Mouse (Mus musculus) left cerebral cortex, postnatal 10 days (tissue): ENCODE results near the gene Enthd1. TPM values are rescaled to one million over a fixed set of nuclear protein-coding genes. Genes with fewer than 3 reads are reported as not detected.

ENCODE experiments used
- DNase-seq, 2 experiments: peaks; one replicate each; pipeline ENCODE4 v3.0.0; 2021 to 2022; ENCODE audit warnings: low spot score in 2 of 2, mixed read lengths in 1 of 2; ENCODE audit errors: extremely low spot score in 1 of 2
- intact Hi-C: fragments of 180-260 bp; cut with DNase I; formaldehyde crosslinking; loops from one replicate; pipeline ENCODE4 v1.15.1; 2025
- total RNA-seq, 2 experiments: library from RNA; stranded (reverse); gene quantifications; 2 replicates each; pipeline ENCODE4 v1.2.3; 2021

The Enthd1 gene
- total RNA-seq, 2 experiments from 2014 or later = 0.21 to 0.26 TPM

DNA sequence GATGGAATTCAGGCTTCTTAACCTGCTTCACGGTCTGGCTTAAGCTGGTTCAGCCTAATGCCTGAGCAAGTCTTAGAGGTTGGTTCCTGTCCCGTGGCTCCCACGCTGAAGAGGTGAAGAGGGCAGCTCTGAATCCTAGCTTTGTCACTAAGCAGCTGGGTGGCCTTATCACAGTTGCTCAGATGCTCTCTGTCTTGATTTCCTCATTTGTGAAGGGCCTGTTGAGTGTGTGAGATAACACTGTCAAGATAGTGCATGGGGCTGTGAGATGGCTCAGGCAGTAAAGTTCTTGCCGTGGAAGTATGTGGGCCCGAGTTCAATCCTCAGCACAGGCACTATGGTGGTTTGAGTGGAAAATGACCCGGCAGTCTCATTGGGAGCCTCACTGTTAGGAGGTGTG is 124.8 kb downstream of the Enthd1 start:
- intact Hi-C loops = no loop called here

DNA sequence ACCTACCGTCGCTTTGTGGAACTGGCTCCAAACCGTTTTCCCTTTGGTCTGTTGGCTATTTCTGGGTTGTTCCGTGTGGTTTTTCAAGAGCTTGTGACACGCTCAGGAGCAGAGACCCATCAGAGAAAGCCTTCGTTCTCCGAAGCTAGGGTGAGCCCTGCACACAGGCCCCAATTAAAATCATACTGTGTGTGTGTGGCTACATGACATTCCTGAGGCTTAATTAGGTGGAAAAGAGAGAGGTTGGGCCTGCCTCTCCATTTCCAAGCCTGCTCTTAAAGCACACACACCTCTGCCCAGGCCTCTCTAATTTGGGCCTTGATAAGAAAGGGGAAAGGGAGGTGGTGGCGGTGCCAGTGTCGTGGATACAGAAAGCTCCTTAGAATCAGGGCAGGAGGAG is 126.5 kb downstream of the Enthd1 start:
- DNase-seq = no peak
- intact Hi-C loops = no loop called here

More for the DNA sequence above, 124.8 kb downstream of the Enthd1 start:
- DNase-seq = no peak

DNA sequence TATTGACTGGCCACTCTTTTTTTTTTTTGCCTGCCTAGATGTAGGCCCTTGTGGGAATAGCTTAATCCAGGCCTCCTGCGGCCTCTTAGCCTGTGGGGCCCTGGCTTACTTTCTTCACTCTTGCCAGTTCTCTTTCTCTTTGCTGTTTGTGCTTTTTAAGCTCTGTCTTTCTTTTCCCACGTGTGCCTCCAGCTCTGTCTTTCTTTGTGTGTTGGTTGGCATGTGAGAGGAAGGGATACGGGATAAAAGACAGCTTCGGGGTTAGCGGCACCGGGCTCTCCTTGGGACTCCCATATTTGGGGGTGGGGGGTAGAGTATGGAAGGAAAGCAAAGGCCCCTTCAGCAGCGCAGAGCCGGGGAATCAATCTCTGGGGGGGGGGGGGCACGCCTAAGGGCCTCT is 127.0 kb downstream of the Enthd1 start:
- DNase-seq = no peak
- intact Hi-C loops = no loop called here

DNA sequence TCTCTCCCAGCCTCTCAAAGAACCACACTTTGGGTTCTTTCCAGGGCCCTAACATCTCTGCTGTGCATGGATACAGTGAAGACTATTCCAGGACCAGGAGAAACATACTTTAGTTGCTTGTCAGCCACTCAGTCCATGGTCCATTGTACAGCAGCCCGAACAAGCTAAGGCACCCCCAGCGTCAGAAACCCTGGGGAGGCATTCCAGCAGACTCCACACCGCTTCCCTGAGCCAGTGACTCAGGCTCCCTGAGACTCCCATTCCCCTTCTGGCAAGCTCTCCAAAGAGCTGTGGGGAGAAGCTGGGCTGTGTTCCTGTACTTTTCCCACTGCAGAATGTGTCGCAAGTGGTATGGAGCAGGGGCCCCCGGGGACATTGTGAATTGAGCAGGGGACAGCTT is 128.0 kb downstream of the Enthd1 start:
- intact Hi-C loops = no loop called here
- no peak for DNase-seq

DNA sequence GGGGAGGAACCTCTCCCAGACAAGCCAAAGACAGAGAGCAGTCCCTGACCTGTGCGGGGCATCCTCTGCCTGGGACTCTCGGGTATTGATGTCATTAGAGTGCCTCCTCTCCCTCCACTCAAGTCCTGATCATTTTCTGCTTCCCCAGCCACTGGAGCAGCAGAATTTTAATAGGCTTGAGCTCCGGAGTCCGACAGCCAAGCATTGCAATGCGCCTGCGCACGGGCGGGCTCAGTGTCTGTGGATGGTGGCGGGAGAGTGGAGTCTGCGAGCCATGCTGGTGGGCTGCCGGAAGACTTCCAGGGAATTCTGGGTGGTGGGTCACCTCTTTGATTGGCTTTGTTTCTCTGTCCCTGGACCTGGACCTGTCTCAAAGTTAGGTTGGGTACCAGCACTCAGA is 134.6 kb downstream of the Enthd1 start:
- DNase-seq = peak in 1 of 2 experiments; percentile 42
- intact Hi-C loops = no loop called here

DNA sequence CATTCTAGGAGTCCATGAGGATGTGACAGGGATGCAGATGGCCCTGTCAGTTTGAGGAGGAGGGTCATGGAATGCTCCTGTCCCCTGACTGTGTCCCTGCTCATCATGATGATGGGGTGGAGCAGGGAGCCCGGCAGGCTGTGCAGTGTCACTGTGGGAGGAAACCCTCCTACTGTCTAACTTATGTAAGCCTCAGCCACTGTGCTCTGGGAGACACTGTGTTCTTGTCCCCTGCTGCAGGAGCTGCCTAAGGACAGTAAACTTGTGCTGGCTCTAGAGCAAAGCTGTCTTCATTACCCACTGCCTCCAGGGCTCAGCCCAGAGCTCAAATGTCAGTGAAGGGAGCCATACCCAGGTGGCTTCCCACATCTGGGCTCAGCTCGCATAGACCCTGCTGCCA is 146.8 kb downstream of the Enthd1 start:
- DNase-seq = no peak
- intact Hi-C loops = no loop called here

DNA sequence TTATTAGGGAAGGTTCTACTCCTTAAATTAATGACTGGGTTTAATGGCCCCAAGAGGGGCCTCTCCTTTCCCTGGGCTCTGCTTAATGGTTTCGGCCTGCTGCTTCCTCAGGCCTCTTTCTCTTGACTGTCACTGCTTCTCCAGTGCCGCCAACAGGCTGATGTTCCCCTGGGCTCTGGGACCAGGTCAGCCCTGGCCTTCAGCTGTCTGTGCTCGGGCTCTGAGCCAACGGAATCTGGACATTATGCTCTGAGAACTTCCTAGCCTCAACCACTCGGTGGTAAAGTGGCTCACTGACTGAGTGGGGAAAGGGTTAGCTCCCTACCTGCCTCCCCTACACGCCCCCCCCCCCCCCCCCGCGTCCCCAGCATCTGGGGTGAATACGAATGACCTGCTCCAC is 147.9 kb downstream of the Enthd1 start:
- DNase-seq = no peak
- intact Hi-C loops = no loop called here

DNA sequence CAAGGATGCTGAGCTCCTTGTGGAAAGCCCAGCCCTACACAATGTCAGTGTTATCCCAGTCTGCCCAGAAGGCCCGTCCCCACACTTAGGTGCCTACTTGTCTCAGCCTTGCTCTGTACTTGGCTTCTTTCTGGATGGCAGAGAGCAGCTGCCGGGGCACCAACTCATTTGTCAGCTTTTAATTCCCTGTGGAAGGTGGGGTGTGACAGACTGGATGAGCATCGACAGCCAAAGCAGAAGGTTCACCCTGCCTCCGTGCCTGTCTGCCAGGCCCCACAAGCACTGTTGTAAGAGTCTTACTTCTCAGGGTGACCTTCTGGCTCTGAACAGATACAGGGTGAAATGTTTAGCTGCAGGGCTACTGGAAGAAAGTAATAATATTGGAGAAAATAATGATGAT is 149.8 kb downstream of the Enthd1 start:
- intact Hi-C loops = no loop called here
- DNase-seq = no peak

DNA sequence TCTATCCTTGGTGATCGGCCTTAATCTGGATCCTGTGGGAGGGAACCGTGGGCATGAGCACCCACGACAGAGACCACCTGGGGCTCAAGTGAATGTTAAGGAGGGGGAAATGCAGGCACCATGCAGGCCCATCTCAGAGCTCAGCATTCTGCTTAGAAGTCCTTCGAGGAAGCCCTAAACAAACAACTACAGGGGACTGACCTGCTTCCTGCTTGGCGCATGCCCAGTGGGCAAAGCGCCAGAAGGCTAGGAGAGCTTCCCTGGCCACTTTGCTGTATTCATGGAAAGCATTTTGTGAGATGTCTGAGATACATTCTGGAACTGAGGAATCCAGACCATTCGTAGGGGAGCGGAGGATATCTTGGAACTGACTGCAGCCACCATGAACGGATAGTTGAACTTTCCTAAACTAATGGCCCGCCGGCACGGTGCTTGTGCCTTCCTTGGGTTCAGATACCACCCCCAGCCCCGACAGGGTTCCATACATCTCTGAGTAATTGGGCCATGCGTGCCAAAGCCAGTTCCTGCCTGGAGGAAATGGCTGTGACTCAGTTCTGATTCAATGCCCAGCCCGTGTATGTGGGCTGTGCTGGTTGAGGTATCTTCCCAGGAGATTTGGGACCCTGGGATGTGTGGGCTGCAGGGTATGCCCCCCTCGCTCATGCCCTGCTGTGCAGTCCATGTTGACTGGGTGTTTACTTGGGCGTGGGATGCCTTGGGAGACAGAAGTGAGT is 150.8 kb downstream of the Enthd1 start:
- intact Hi-C loops = no loop called here
- DNase-seq = peak in 1 of 2 experiments; percentile 57

DNA sequence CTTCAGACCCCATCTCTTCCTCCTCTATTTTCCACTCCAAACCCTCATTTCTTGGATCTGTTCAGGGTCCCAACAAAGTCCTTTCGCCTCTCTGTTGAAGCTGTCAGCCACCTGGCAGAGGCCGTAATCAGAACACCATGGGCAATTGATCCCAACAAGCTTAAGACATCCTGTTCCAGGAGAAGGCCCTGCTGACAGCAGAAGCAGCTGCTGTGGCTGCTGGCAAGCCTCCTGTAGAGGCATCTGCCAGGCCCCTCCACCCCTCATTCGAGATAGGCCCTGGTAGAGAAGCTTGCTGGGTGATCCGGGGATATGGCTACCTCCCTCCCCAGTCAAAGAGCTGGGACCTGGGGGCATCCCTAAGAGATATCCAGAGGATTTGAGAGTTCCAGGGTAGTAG is 151.9 kb downstream of the Enthd1 start:
- intact Hi-C loops = no loop called here

DNA sequence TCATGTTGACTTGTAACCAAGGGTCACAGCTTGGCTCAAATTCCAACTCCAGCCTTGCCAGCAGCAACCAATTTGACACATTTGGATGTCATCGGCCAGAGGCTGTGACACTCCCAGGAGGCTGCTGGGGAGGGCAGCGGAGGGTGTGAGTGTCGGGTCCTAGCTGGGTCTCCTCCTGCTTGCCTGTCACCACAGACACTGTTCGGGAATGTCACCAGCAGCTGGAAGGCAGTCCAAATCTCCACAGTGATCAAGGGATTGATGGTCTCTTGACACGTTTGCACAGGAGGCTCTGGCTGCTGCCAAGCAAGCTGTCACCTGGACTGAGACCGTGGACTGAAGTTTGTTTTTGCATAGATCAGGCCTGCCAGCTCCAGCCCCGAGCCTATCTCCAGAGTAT is 154.3 kb downstream of the Enthd1 start:
- no peak for DNase-seq
- intact Hi-C loops = no loop called here

More for the DNA sequence above, 151.9 kb downstream of the Enthd1 start:
- no peak for DNase-seq

DNA sequence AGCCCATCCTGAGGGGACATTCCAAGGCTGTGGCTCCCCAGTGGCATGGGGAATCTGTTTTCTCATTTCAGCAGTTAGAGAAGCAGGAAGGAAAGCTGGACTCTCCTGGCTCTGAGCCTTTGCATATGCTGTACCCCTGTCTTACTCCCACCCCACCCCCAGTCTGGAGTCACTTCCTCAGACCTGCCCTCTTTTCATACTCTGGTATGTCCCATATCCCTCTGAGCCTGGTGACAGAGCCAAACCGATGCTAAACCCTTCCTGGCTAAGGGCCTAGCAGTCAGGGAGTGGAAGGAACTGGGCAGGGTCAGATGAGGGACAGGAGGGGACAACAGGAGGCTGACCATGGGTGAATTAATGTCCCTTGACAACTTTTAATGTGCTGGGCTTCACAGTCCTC is 157.1 kb downstream of the Enthd1 start:
- intact Hi-C loops = no loop called here
- no peak for DNase-seq

Other genes with a start within 250 kb of the Enthd1 start
- 1 to 10 TPM in 1 of 2 experiments, under 1 TPM in 1; 0.84 to 1.3 TPM for gene Grap2, start 7.4 kb upstream of the Enthd1 start, total RNA-seq
- under 1 TPM; 0.54 to 0.57 TPM for gene Fam83f, start 106.7 kb upstream of the Enthd1 start, total RNA-seq
- gene Tnrc6b, start 146.2 kb upstream of the Enthd1 start, total RNA-seq = 100 to 1,000 TPM; 127 to 130 TPM